Mouse (Mus musculus) cerebellum, adult 9-11 months (tissue): ENCODE data around the gene Cd82.

Experiments used
- DNase-seq: peaks from one replicate; pipeline ENCODE4 v3.0.0; 2022

The Cd82 gene

DNA sequence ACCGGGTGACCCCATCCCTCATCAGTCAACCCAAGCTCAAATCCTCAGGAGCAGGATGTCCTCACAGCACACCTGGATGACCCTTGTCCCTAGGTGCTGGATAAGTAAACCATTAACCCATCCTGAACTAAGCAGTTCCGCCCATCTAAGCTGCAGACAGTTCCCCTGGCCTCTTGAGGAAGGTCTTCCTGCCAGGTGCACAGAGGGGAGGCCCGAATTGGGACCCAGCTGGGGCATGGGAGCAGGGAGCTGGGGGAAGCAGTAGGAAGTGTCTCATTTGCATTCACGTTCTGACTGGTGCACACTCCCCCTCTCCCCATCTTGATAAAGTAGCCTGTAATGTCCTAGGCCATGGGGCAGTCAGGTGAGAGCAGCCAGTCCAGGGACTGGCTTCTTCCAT is 50.8 kb downstream of the Cd82 start:
- no peak for DNase-seq

GRCm38 (mm10) chr2:93410899-93411570 is 51.9 kb downstream of the Cd82 start:
- no peak for DNase-seq

DNA sequence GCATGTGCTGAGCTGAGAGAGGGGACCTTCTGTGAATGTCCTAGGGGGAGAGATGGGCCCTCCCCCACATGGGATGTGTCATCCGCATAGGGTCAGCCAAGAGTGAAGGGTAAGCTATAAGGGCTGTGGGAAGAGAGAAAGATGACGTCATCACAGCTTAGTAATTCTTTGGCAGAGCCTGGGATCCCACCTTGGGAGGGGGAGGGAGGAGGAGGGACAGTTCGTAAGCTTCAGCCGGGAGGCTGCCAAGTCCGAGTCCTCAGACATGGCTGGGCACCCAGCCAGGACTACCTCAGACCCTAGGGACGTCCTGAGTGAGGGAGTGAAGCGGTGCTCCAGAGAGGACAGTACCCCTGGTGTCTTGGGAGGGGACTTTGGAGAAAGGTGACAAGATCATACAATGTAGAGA is 57.9 kb downstream of the Cd82 start:
- no peak for DNase-seq

GRCm38 (mm10) chr2:93404169-93404568 is 58.8 kb downstream of the Cd82 start:
- DNase-seq = no peak

DNA sequence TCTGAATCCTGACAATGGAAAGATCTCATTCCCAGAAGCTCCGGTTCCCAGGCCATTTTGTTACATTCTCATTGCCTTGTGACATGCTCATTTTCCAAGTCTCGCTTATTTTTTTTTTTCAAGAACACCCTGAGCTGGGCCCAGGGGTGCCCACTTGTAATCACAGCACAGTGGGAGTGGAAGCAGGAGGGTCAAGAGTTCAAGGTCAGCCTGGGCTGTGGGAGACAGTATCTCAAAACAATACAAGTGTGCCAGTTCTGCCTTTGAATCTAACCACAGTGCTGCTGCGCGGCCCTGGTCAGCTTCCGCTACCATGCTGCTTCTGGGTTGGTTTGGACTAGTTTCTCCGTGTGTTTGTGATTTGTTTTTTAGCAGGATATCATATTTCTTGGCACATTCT is 59.7 kb downstream of the Cd82 start:
- DNase-seq = no peak

DNA sequence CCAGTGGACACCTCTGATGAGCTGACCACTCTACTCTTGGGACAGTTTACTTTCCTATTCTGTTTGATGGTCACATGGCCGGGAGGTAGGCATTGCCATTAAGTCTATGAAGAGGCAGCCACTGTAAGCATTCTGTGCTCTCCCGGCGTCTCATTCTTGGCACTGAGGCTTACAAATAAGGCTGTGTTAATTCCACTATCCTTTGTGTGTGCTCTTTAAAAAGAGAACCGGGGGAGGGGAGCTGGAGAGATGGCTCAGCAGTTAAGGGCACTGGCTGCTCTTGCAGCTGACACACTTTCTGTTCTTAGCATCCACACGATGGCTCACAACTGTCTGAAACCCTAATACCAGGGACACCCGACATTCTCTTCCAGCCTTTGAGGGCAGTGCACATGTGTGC is 71.7 kb downstream of the Cd82 start:
- no peak for DNase-seq

DNA sequence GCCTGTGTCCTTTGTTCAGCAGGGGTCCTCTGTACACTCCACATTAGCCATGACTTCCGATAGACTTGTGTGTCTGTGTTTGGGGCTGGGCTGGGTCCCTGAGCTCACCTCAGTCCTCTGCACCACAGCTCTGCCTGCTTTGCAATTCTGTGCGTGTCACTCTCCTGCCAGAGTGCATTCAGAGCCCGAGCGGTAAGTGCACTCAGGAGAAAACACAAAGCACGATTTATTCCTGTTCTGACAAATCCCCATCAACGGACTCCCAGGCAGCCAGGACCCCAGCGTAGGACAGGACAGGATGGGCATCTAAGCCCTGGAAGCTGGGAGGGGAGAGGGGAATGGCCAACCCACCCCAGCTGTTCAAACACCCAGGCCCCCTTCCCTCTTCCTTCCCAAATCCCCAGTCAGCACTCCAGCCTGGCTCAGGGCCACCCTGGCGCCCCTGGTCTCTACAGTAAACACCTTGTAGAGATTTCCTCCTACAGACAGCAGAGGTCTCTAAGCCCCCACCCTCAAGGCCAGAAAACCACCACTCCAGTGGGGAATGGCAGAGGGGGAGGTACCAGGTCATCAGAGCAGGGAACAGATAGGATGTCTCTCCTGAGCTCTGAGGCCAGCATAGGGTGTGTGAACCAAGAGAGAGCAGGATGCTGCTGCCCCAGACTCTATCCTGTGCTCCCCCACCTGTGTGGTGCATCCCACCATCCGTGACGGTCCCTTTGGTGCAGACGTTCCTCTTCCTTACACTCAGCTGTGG is 72.6 kb downstream of the Cd82 start:
- no peak for DNase-seq

DNA sequence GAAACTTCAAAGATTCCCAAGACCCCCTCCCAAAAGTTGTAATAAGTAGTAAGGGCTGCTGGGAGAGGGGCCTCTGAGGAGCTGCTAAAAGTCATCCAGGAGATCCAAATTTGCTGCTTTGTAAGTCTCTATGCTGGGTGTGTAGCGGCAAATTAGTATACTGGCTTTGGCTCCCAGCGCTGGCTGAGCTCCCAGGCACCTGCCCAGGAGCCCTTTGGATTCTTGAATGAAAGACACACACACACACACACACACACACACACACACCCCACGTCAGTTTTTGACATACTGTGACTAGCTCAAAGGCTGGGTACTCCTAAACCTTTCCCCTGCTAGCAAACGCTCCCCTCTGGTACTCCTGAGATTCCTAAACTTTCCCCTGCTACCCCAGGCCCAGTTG is 76.0 kb downstream of the Cd82 start:
- DNase-seq = no peak

DNA sequence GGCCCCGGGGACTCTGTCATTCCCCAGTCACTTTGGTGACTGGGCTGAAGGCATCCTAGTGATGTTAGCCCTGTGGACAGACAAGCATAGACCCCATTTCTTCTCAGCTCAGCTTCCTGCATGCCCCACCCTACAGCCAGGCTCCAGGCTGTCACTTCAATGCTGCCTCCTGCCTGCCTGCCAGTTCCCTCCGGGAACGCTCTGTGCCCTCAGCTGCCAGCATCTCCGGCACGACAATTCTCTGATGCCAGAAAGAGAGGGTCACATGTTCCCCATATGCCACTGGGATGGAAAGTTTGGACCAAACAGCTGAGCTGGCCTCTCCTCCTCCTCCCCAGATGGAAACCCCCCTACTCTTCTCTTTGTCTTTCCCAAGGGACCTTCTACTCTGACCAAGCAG is 79.1 kb downstream of the Cd82 start:
- peak; percentile 56 for DNase-seq

DNA sequence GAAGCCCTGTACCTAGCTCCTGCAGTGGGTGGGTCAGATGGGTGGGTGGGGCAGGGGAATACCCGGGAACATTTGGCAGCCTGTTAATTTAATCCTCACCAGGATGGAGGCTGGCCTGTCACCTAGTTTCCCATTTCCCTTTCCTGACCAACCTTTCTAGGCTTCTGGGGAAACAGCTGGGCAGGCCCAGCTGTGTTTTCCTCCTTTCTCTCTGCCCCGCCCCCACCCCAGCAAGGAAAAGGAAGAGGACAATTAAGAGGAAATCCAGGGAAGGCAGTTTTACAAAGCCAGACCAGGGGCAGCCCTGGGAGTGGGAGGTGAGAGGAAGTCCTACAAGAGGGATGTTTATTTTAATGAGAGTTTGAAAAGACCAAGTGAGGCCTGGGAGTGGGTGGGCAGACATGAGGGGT is 82.3 kb downstream of the Cd82 start:
- DNase-seq = no peak

GRCm38 (mm10) chr2:93377797-93378196 is 85.1 kb downstream of the Cd82 start:
- peak; percentile 69 for DNase-seq

DNA sequence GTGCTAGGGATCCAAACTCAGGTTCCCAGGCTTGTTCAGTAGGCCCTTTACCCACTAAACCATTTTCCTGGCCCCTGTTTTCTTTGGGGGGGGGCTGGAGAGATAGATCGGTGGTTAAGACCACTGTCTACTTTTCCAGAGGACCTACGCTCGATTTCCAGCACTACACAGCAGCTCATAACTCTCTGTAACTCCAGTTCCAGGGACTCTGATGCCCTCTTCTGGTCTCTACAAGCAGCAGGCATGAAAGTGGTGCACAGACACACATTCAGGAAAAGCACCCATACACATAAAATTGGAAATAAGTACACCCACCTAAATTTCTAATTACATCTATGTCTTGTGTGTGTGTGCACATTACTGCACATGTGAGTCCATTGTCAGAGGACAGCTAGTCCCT is 85.8 kb downstream of the Cd82 start:
- no peak for DNase-seq

GRCm38 (mm10) chr2:93372872-93373271 is 90.1 kb downstream of the Cd82 start:
- no peak for DNase-seq

DNA sequence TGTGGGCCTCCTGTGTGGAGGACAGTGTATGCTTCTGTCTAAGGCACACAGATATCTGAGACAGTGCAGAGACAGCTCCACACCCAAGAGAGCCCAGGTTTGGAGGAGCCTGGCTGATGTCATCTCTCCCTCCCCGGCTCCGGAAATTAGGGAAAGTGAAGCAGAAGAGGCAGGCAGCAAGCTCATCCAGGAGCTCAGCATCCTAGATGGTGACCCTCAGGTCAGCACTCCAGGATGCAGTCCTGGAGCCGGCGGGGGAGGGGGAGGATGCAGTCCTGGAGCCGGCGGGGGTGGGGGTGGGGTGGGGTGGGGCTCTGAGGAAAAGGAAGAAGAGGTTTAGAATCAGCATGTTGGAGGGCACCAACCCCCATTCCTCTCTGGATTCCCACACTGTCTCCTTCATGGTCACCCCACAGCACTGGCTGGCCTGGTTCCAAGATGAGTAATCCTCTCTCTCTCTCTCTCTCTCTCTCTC is 90.8 kb downstream of the Cd82 start:
- no peak for DNase-seq
